Mouse (Mus musculus): ENCODE data around the gene Stx17. TPM values are rescaled to one million over a fixed set of nuclear protein-coding genes. Genes with fewer than 3 reads are reported as not detected.

Gene Stx17
- polyA plus RNA-seq, 1 experiment from 2014 or later: 22.5 TPM

DNA sequence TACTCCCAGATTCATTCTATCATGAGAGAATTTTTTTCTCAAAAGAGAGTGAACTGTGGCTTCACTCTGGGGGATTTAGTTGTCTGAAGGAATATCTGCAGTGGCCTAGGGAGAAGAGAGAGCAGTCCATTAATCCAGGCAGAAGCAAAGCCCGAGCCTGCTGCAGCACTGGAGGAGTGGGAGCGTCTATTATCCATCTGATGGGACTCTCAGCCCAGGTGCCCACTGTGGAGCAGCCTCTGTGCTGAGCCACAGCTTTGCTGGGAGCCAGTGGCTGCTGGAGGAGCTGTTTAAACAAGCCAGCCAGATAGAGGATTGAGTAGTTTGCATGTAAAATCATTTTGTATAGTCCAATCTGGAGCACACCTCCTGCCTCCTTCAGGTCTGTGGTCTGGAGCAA is 56.2 kb downstream of the Stx17 start:
- Histone ChIP-seq H3K4me1 (peaks cover 19% of the 10 kb centered on the region), H3K36me3 (replicated peaks) (no peaks in the 10 kb centered on the region; the same call in 1 of the 2 replicates), H3K27me3 (ENCODE audit: poor library complexity, severe bottlenecking) (no peaks in the 10 kb centered on the region), H3K4me3 (no peak overlapping the region), H3K27ac (no peak overlapping the region; the same call in 1 of the 2 replicates), H3K9me3 (no peaks in the 10 kb centered on the region; the same call in 1 of the 2 replicates)
- 18% methylated on average over 2 of the region's 2 CpGs for WGBS
- no peak for DNase-seq (ENCODE audit: extremely low spot score, low spot score)

DNA sequence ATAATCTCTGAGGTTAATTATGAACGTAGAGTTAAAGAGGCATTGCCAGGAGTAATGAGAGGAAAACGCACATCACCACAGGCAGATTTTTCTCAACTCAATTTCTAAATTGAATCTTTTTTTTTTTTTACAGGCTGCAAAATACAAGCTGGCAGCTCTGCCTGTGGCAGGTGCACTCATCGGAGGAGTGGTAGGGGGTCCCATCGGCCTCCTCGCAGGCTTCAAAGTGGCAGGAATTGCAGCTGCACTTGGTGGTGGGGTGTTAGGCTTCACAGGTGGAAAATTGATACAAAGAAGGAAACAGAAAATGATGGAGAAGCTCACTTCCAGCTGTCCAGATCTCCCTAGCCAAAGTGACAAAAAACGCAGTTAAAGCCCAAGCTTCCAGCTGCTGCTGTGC is 56.7 kb downstream of the Stx17 start:
- 71% methylated on average over 6 of the region's 6 CpGs for WGBS
- Histone ChIP-seq H3K27me3 (ENCODE audit: poor library complexity, severe bottlenecking) (no peaks in the 10 kb centered on the region), H3K4me3 (no peak overlapping the region), H3K4me1 (peaks cover 19% of the 10 kb centered on the region), H3K27ac (no peak overlapping the region), H3K9me3 (no peaks in the 10 kb centered on the region; the same call in 1 of the 2 replicates), H3K36me3 (replicated peaks) (no peaks in the 10 kb centered on the region; the same call in 1 of the 2 replicates)
- no peak for DNase-seq (ENCODE audit: extremely low spot score, low spot score)

DNA sequence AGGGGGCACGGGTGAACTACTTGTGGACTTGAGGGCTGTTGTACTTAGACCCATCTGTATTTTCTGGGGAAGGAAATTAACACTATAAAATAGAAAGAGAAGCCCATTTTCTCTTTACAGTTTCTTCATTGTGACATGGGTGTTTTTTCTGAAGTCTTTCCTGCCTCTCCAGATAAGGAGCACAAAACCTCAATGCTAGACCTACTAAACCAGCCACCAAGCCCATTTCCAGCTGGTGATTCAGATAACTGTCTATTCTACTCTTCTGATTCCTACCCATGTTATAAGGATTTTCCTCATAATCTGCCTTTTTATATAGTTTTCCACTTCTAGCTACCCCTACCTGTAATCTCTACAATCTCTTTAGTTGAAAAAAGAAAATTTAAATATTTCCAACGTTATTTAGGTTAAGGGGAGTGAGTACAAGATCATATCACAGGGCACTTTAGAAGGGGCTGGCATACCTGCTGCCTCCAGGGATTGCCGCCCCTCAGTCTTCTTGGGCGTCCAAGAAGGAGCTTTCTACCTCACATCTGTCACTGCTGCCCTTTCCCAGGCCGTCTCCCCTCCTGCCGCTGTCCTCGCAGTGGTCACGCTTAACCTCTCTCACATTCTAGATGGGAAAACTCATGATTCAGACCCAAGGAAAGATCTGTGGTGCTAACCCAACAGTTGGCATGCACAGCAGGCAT is 57.5 kb downstream of the Stx17 start:
- no peaks in the 10 kb centered on the region; the same call in 1 of the 2 replicates for H3K9me3 ChIP-seq
- no peaks in the 10 kb centered on the region for H3K27me3 ChIP-seq (ENCODE audit: poor library complexity, severe bottlenecking)
- WGBS: 87% methylated on average over 8 of the region's 8 CpGs
- H3K36me3 ChIP-seq (replicated peaks): no peaks in the 10 kb centered on the region; the same call in 1 of the 2 replicates
- no peak overlapping the region for H3K27ac ChIP-seq
- no peak for DNase-seq (ENCODE audit: extremely low spot score, low spot score)
- peaks cover 19% of the 10 kb centered on the region for H3K4me1 ChIP-seq
- no peak overlapping the region for H3K4me3 ChIP-seq

DNA sequence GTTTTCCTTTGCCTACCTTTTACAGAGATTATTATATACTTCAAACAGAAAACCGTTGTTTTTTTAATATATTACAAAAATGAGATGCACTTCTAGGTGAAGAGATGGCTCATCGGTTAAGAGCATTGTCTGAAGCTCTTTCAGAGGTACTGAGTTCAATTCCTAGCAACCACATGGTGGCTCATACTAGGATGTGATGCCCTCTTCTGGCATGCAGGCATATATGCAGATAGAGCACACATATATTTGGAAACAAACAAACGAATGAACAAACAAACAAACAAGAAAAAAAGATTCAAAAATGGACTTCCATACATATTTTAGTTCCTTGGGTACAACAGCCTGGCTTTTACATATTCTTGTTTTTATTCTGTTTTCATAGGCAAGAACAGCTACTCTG is 73.2 kb downstream of the Stx17 start:
- Histone ChIP-seq H3K27ac (no peak overlapping the region), H3K36me3 (replicated peaks) (peaks cover 41% of the 10 kb centered on the region), H3K27me3 (ENCODE audit: poor library complexity, severe bottlenecking) (no peaks in the 10 kb centered on the region), H3K9me3 (no peaks in the 10 kb centered on the region), H3K4me3 (no peak overlapping the region), H3K4me1 (no peaks in the 10 kb centered on the region)
- 89% methylated on average over 3 of the region's 3 CpGs for WGBS
- DNase-seq (ENCODE audit: extremely low spot score, low spot score): no peak

DNA sequence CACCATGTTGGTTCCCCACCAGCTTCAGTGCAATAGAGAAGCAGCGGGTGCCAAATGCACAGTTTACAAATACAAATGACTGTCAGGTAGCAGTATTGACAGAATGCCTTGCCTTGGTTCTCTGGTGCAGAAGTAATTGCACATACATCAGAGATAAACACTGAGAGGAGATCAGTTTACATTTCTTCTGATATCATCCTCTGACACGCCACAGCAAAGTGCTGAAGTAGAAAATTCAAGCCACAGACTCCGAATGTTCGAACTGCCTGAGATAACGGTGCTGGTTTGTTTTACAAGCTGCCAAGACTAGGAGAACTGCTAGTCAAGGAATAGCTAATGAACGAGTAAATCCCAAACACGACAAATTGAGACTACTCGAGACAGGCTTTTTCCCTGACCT is 73.7 kb downstream of the Stx17 start:
- Histone ChIP-seq H3K4me1 (no peaks in the 10 kb centered on the region), H3K36me3 (replicated peaks) (peaks cover 43% of the 10 kb centered on the region), H3K27me3 (ENCODE audit: poor library complexity, severe bottlenecking) (no peaks in the 10 kb centered on the region), H3K9me3 (no peaks in the 10 kb centered on the region), H3K4me3 (no peak overlapping the region), H3K27ac (no peak overlapping the region)
- no peak for DNase-seq (ENCODE audit: extremely low spot score, low spot score)
- WGBS: 90% methylated on average over 8 of the region's 8 CpGs

DNA sequence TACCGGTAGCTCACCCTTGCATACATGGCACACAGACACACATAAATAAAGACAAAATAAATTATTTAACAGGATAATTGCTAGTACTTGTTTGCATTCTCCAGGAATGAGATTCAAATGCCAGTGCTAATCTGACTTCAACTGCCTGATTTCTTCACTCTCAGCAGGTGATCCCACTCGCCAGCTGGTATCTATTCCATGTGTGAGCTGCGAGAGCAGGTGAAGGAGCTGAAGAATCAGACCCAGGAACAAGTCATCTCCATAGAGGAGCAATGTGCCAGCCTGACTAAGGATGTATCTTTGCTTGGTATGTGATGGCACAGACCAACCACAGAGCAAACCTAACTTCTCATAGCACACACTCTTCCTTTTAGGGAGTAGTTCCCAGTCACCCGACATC is 78.8 kb downstream of the Stx17 start:
- Histone ChIP-seq H3K4me3 (no peak overlapping the region), H3K4me1 (no peaks in the 10 kb centered on the region), H3K36me3 (replicated peaks) (peaks cover 44% of the 10 kb centered on the region), H3K9me3 (no peaks in the 10 kb centered on the region), H3K27ac (no peak overlapping the region), H3K27me3 (ENCODE audit: poor library complexity, severe bottlenecking) (no peaks in the 10 kb centered on the region)
- DNase-seq (ENCODE audit: extremely low spot score, low spot score): no peak
- WGBS: 88% methylated on average over 4 of the region's 4 CpGs

DNA sequence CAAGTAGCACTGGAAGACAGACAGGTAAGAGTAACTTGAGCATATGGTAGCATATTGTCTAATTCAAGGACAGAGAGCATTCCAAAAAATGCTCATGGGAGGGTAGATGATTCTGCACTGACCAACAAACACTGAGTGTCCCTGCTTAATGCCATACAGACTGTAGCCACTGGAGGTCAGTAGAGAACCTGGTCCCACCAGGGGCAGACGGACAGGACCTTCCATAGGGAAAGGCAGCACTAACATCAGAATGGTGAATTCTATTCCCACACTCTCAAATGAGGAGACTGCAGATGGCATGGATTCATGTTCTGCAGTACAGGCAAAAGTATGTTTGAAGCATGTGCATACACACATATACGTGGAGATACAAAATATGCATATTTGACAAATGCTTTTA is 100.5 kb downstream of the Stx17 start:
- Histone ChIP-seq H3K36me3 (replicated peaks) (no peaks in the 10 kb centered on the region), H3K9me3 (no peaks in the 10 kb centered on the region), H3K4me1 (no peaks in the 10 kb centered on the region), H3K27ac (no peak overlapping the region), H3K27me3 (ENCODE audit: poor library complexity, severe bottlenecking) (no peaks in the 10 kb centered on the region), H3K4me3 (no peak overlapping the region)
- whole genome bisulfite sequencing: 23% methylated on average over 2 of the region's 2 CpGs
- DNase-seq (ENCODE audit: extremely low spot score, low spot score): peak; percentile 51

DNA sequence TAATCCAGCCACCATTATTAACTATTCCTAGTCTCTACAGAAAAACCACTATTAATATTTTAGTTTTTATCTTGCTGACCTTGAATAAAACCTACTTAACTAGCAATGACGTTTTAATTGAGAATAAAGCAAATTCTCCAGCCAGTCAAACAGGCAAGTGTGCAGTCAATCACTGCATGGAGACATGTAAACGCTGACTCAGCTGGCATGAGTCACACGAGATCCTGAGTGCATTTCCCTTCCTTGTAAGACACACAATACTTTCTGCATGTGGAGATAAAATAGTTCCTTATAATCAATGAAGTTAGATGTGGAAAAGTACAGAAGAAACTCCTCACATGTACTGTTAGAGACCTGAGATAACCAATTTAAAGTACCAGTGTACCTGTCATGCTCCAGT is 100.9 kb downstream of the Stx17 start:
- Histone ChIP-seq H3K9me3 (no peaks in the 10 kb centered on the region), H3K4me1 (no peaks in the 10 kb centered on the region), H3K36me3 (replicated peaks) (no peaks in the 10 kb centered on the region), H3K27ac (no peak overlapping the region), H3K27me3 (ENCODE audit: poor library complexity, severe bottlenecking) (no peaks in the 10 kb centered on the region), H3K4me3 (no peak overlapping the region)
- DNase-seq (ENCODE audit: extremely low spot score, low spot score): no peak
- WGBS: 63% methylated on average over 3 of the region's 3 CpGs

DNA sequence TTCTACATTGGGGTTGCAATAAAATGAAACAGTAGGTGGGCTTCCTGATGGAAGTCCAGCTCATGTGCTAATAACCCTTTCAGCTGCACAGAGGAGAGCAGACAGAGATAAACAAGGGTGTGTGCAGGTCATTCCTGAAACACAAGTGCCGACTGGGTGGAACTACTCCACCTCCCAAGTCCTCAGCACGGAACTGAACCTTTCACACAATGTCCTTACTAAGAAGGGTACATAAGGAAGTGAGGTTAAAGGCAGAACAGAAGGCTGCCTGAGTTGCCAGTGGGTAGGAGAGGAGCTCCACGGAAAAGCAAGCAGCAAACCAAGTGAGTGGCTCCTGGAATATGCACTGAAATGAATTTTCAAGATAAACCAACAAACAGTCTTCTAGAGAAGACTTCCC is 102.1 kb downstream of the Stx17 start:
- Histone ChIP-seq H3K4me1 (no peaks in the 10 kb centered on the region), H3K27ac (no peak overlapping the region), H3K9me3 (no peaks in the 10 kb centered on the region), H3K36me3 (replicated peaks) (no peaks in the 10 kb centered on the region), H3K27me3 (ENCODE audit: poor library complexity, severe bottlenecking) (no peaks in the 10 kb centered on the region), H3K4me3 (no peak overlapping the region)
- DNase-seq (ENCODE audit: extremely low spot score, low spot score): no peak
- 78% methylated on average over 3 of the region's 3 CpGs for WGBS

MicroRNAs within 50 kb of the gene (microRNA counts, 519-probe panel; counts per million panel counts)
- 341 counts per million, percentile 65 among the panel's probes with 10 or more counts for microRNA mmu-miR-1958

Small RNAs within 50 kb of the gene (microRNA-seq; reads per million reads assigned to microRNA genes)
- gene Mir1958: not detected

Other genes with a start within 250 kb of the Stx17 start
- gene Nr4a3, start 79.8 kb upstream of the Stx17 start, polyA plus RNA-seq (2016; fragmentation: Nextera tagmentation; extraction: Ambion mirVana): 0.26 and 0.30 TPM in 2 replicates
- gene Erp44, start 154.6 kb downstream of the Stx17 start, polyA plus RNA-seq (2016; fragmentation: Nextera tagmentation; extraction: Ambion mirVana): 59.4 and 59.8 TPM in 2 replicates
- gene Invs, start 154.8 kb downstream of the Stx17 start, polyA plus RNA-seq (2016; fragmentation: Nextera tagmentation; extraction: Ambion mirVana): 9.3 and 9.8 TPM in 2 replicates

Measured in forebrain, embryonic 10.5 days (tissue).